Mouse (Mus musculus): ENCODE data around the gene Taf6.

- TF ChIP-seq CTCF (IDR thresholded peaks at IDR 0.05; ENCODE audit: low read depth, low read length) (no peak), POLR2A (IDR thresholded peaks at IDR 0.05; ENCODE audit: borderline replicate concordance, low read depth, low read length) (no peak)
Measured at GRCm38 (mm10) chr5:138163046-138163445, 24.2 kb downstream of the Taf6 start.
